Mouse (Mus musculus): ENCODE measurements at regions not wholly inside any gene's neighbourhood (a gene's known extent, or its start where the extent isn't known, plus 50 kb on each side); places are given as distances from the start of the nearest gene placed in this dataset. TPM values are rescaled to one million over a fixed set of nuclear protein-coding genes. Genes with fewer than 3 reads are reported as not detected.

- H3K4me1 ChIP-seq (ENCODE audit: insufficient read depth, low read length) = no peaks in the 10 kb centered on the region
- WGBS = 66% methylated on average over 5 of the region's 5 CpGs
- H3K36me3 ChIP-seq (ENCODE audit: insufficient read depth, low read length) = no peaks in the 10 kb centered on the region
- no peaks in the 10 kb centered on the region for H3K9me3 ChIP-seq (ENCODE audit: low read length)
- H3K9ac ChIP-seq (replicated peaks; ENCODE audit: low read length) = no peak overlapping the region
- H3K4me2 ChIP-seq (replicated peaks; ENCODE audit: low read depth, low read length) = no peak overlapping the region
- H3K27me3 ChIP-seq (ENCODE audit: insufficient read depth, low read length) = no peaks in the 10 kb centered on the region
- no peak overlapping the region for H3K27ac ChIP-seq (ENCODE audit: low read length)
- peak; percentile 82; the same call in 1 of the 2 replicates for ATAC-seq (ENCODE audit: low FRiP score, low TSS enrichment)
- no peak overlapping the region for H3K4me3 ChIP-seq (ENCODE audit: low read length)
Measured at GRCm38 (mm10) chr14:105369637-105370435, 111.5 kb downstream of the Ndfip2 start.

GRCm38 (mm10) chr14:105360530-105360929 is 102.2 kb downstream of the Ndfip2 start:
- Histone ChIP-seq H3K4me2 (replicated peaks; ENCODE audit: low read depth, low read length) (no peak overlapping the region), H3K36me3 (ENCODE audit: insufficient read depth, low read length) (no peaks in the 10 kb centered on the region), H3K27ac (ENCODE audit: low read length) (no peak overlapping the region), H3K4me3 (ENCODE audit: low read length) (no peak overlapping the region), H3K4me1 (ENCODE audit: insufficient read depth, low read length) (no peaks in the 10 kb centered on the region), H3K9ac (replicated peaks; ENCODE audit: low read length) (no peak overlapping the region), H3K9me3 (ENCODE audit: low read length) (no peaks in the 10 kb centered on the region), H3K27me3 (ENCODE audit: insufficient read depth, low read length) (no peaks in the 10 kb centered on the region)
- ATAC-seq (ENCODE audit: low FRiP score, low TSS enrichment) = 0 out of 2 replicates have a peak, but pooled peaks have one; percentile 39
- 57% methylated on average over 6 of the region's 6 CpGs for WGBS

- no peaks in the 10 kb centered on the region for H3K4me1 ChIP-seq (ENCODE audit: insufficient read depth, low read length)
- H3K9ac ChIP-seq (replicated peaks; ENCODE audit: low read length) = no peak overlapping the region
- H3K27me3 ChIP-seq (ENCODE audit: insufficient read depth, low read length) = no peaks in the 10 kb centered on the region
- ATAC-seq (ENCODE audit: low FRiP score, low TSS enrichment) = no peak
- no peak overlapping the region for H3K27ac ChIP-seq (ENCODE audit: low read length)
- H3K4me2 ChIP-seq (replicated peaks; ENCODE audit: low read depth, low read length) = no peak overlapping the region
- no peaks in the 10 kb centered on the region for H3K9me3 ChIP-seq (ENCODE audit: low read length)
- H3K4me3 ChIP-seq (ENCODE audit: low read length) = no peak overlapping the region
- no peaks in the 10 kb centered on the region for H3K36me3 ChIP-seq (ENCODE audit: insufficient read depth, low read length)
- WGBS = 91% methylated on average over 3 of the region's 3 CpGs
Measured at GRCm38 (mm10) chr14:105359829-105360228, 101.5 kb downstream of the Ndfip2 start.

Small RNAs in the stretch of these regions (microRNA-seq; reads per million reads assigned to microRNA genes)
- gene Gm22406 (not detected), gene Mir6390 (not detected)
